Mouse (Mus musculus) embryo, embryonic 10.5 days (tissue): ENCODE results near the gene Tmigd1.

Source experiments
- DNase-seq: peaks from one replicate; pipeline ENCODE4 v3.0.0-alpha.2; 2015; ENCODE audit warnings: low spot score

The Tmigd1 gene

GRCm38 (mm10) chr11:76901579-76902361, at the start of gene Tmigd1:
Tmigd1 (plus strand) TSS chr11:76902159.
- no peak for DNase-seq

- peak; percentile 22 for DNase-seq
Observed at GRCm38 (mm10) chr11:76854475-76855341, 47.3 kb upstream of the Tmigd1 start.

GRCm38 (mm10) chr11:76856601-76857000, 45.4 kb upstream of the Tmigd1 start:
- DNase-seq, result no peak

- DNase-seq, result no peak
Observed at GRCm38 (mm10) chr11:76857111-76857510, 44.8 kb upstream of the Tmigd1 start.

GRCm38 (mm10) chr11:76858781-76859180, 43.2 kb upstream of the Tmigd1 start:
- DNase-seq, result no peak

- no peak for DNase-seq
Observed at GRCm38 (mm10) chr11:76859261-76859660, 42.7 kb upstream of the Tmigd1 start.

GRCm38 (mm10) chr11:76861185-76861584, 40.8 kb upstream of the Tmigd1 start:
- no peak for DNase-seq

GRCm38 (mm10) chr11:76872556-76873234, 29.3 kb upstream of the Tmigd1 start:
- no peak for DNase-seq

- DNase-seq, result no peak
Observed at GRCm38 (mm10) chr11:76873865-76874264, 28.1 kb upstream of the Tmigd1 start.

GRCm38 (mm10) chr11:76874766-76875165, 27.2 kb upstream of the Tmigd1 start:
- no peak for DNase-seq

- no peak for DNase-seq
Observed at GRCm38 (mm10) chr11:76879816-76880215, 22.1 kb upstream of the Tmigd1 start.

- DNase-seq, result no peak
Observed at GRCm38 (mm10) chr11:76884451-76884850, 17.5 kb upstream of the Tmigd1 start.

GRCm38 (mm10) chr11:76889339-76890164, 12.4 kb upstream of the Tmigd1 start:
- DNase-seq, result peak; percentile 29

- DNase-seq, result no peak
Observed at GRCm38 (mm10) chr11:76891171-76891570, 10.8 kb upstream of the Tmigd1 start.

- no peak for DNase-seq
Observed at GRCm38 (mm10) chr11:76891738-76892349, 10.1 kb upstream of the Tmigd1 start.

- no peak for DNase-seq
Observed at GRCm38 (mm10) chr11:76892972-76893371, 9.0 kb upstream of the Tmigd1 start.

- peak; percentile 64 for DNase-seq
Observed at GRCm38 (mm10) chr11:76893570-76893969, 8.4 kb upstream of the Tmigd1 start.

- DNase-seq, result peak; percentile 86
Observed at GRCm38 (mm10) chr11:76894240-76894639, 7.7 kb upstream of the Tmigd1 start.

- DNase-seq, result no peak
Observed at GRCm38 (mm10) chr11:76896360-76896759, 5.6 kb upstream of the Tmigd1 start.

GRCm38 (mm10) chr11:76897126-76897525, 4.8 kb upstream of the Tmigd1 start:
- DNase-seq, result no peak

GRCm38 (mm10) chr11:76897871-76898270, 4.1 kb upstream of the Tmigd1 start:
- DNase-seq, result no peak
